Mouse (Mus musculus): ENCODE measurements at regions not wholly inside any gene's neighbourhood (a gene's known extent, or its start where the extent isn't known, plus 50 kb on each side); places are given as distances from the start of the nearest gene placed in this dataset.

- TF ChIP-seq CTCF (IDR thresholded peaks at IDR 0.05; ENCODE audit: extremely low read depth, insufficient read depth, insufficient read length, insufficient replicate concordance) = no peak
- no peak for TF ChIP-seq POLR2A (IDR thresholded peaks at IDR 0.05; ENCODE audit: low read depth, low read length)
Measured at GRCm38 (mm10) chr3:35145569-35145968, 495.4 kb downstream of the Sox2 start.

All from spleen, adult 2 months (tissue).